Mouse (Mus musculus): ENCODE measurements at regions not wholly inside any gene's neighbourhood (a gene's known extent, or its start where the extent isn't known, plus 50 kb on each side); places are given as distances from the start of the nearest gene placed in this dataset.

GRCm38 (mm10) chr11:114523444-114524238 is 144.7 kb upstream of the Rpl38 start:
- TF ChIP-seq CTCF (conservative IDR thresholded peaks at IDR 0.05; ENCODE audit: insufficient read depth, insufficient read length, low read depth, low read length): peak; percentile 81
- TF ChIP-seq POLR2A (IDR thresholded peaks at IDR 0.05; ENCODE audit: low read depth, low read length): no peak

Measured in kidney, adult 2 months (tissue).